Comparison of ENCODE assay signal across 19 mouse cellular contexts in the genomic region with DNA sequence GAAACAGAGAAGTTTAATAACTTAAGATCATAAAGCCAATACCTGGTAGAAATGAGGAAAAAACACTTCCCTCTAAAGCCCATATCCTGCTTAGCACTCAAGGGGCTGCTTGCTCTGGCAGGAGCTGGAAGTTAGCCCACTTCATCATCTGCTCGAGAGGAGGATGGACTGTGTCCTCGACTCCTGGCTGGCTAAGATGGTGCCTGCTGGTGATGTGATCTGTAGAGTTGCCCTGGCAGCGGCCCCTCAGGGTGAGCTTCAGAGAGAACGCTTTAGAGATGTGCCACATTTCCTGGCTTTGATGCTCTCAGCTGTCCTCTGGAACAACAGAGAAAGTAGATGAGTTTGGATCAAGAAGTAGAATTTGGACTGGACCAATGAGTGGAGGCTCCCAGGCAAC. TPM values are rescaled to one million over a fixed set of nuclear protein-coding genes. Genes with fewer than 3 reads are reported as not detected.
DNase-seq lines count a peak whose midpoint lies in the region; TF ChIP-seq lines count a peak whose summit lies in the region.
"Had no signal": no experiment of that assay in that cellular context is flagged by ENCODE, and none has a peak within 500 bp of the region (broad histone marks: within the 10 kb centered on the region; RNA-seq: fewer than 3 reads in every experiment).

No protein-coding gene starts in this region.

- 0 out of 2 replicates have a peak overlapping the region, but pooled peaks have one; percentile 10 for H3K27ac ChIP-seq in layer of hippocampus, adult 2 months
- H3K27ac ChIP-seq: embryonic facial prominence, embryonic 12.5 days; forebrain, embryonic 13.5 days; kidney, postnatal 0 days; limb, embryonic 12.5 days; liver, embryonic 12.5 days had no signal

- peak; percentile 34 for DNase-seq in cerebellum, adult 9-10 months
- DNase-seq in cerebellum, adult 11 months: no peak
- no peak for DNase-seq in layer of hippocampus, adult 2 months (ENCODE audit: low spot score in 2 of 2)
- DNase-seq in layer of hippocampus, adult 9-11 months: no peak
- DNase-seq in T-cell, adult 2 months (ENCODE audit: low spot score): peak; percentile 1
- peak; percentile 86 to 91 for DNase-seq in cerebellum, postnatal 10 days
- DNase-seq in heart, postnatal 14 days: no peak
- DNase-seq: kidney, adult 11 months; lung, embryonic 14.5 days; lung, postnatal 4 days; retina, postnatal 1 day had no signal

- TF ChIP-seq CTCF in layer of hippocampus, adult 2 months (conservative IDR thresholded peaks at IDR 0.05): no peak

- H3K4me3 ChIP-seq in layer of hippocampus, adult 2 months: no peak overlapping the region
- H3K4me3 ChIP-seq: embryonic facial prominence, embryonic 12.5 days; erythroblast, embryonic 14.5 days; forebrain, embryonic 13.5 days; heart, embryonic 12.5 days; hindbrain, embryonic 15.5 days; limb, embryonic 12.5 days; liver, embryonic 12.5 days had no signal

- intact Hi-C loops in heart, postnatal 14 days (cut with DNase I): no loop called here

RNA-seq across cellular contexts. Expression of gene Reep1, which starts 31.2 kb away (rescaled TPM):
- 10 to 100 TPM; 69.1 to 71.2 TPM for total RNA-seq in layer of hippocampus, adult 2 months (2021)
- 10 to 100 TPM; 17.3 to 18.4 TPM for total RNA-seq in heart, postnatal 14 days (2021)

Comparison
In these comparisons a context has a peak if more than half of its experiments do, and no peak if none do; other contexts are left out.
1. DNase-seq: peak in cerebellum, adult 9-10 months (single experiment), T-cell, adult 2 months (single experiment) and cerebellum, postnatal 10 days (2 of 2); none in cerebellum, adult 11 months (single experiment), layer of hippocampus, adult 2 months (0 of 2), layer of hippocampus, adult 9-11 months (single experiment) and heart, postnatal 14 days (0 of 2).